Mouse (Mus musculus): ENCODE measurements at regions not wholly inside any gene's neighbourhood (a gene's known extent, or its start where the extent isn't known, plus 50 kb on each side); places are given as distances from the start of the nearest gene placed in this dataset.

DNA sequence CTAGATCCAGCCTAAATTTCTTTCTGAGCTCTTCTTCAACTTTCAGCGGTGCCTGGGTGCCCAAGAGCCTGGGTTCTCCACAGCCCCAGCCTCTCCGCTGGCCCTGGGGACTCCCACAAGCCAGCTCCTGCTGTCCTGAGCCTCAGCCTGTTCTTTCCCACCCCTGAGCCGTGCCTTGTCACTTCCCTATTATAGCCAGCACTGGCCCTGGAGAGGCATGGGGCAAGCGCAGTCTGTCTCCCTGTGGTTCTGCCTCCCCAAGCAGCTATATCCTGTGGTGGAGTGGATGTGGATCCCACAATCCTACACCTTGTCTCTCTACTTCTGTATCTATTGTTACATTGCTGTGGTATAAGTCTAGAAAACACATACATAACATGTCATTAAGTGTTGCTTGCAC is 128.6 kb upstream of the Hgf start:
- Histone ChIP-seq H3K36me3 (ENCODE audit: insufficient read depth, low read length) (no peaks in the 10 kb centered on the region), H3K4me1 (replicated peaks; ENCODE audit: insufficient read depth, low read length) (no peaks in the 10 kb centered on the region), H3K9ac (ENCODE audit: low read depth, low read length) (no peak overlapping the region), H3K27me3 (ENCODE audit: insufficient read depth, low read length) (no peaks in the 10 kb centered on the region), H3K9me3 (replicated peaks; ENCODE audit: low read length) (no peaks in the 10 kb centered on the region), H3K4me2 (ENCODE audit: low read length) (no peak overlapping the region), H3K27ac (no peak overlapping the region), H3K4me3 (replicated peaks; ENCODE audit: low read depth, low read length) (no peak overlapping the region)
- no peak for TF ChIP-seq CTCF (IDR thresholded peaks at IDR 0.05; ENCODE audit: low read depth)
- ATAC-seq (replicated peaks; ENCODE audit: low FRiP score, low read depth), result no peak
- no peak for DNase-seq (ENCODE audit: low spot score)
- 90% methylated on average over 4 of the region's 4 CpGs for WGBS

DNA sequence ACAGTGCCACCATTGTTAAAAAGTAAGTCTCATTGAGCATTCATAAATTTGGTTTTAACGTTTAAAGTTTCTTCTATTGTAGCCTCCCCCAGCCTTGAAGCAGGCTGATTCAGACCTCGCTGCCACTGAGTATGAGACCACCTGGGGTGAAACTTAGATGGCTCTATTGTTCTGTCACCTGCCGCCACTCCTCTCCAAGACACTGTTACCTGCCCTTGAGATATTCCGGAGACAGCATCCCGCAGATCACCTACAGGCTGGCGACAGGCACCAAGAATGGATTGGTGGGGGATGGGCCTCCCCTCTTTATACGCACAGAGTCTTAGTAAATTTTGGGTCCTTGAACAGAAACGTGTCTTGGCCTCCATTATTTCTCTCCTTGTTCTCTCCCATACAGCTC is 128.0 kb upstream of the Hgf start:
- 71% methylated on average over 8 of the region's 8 CpGs for WGBS
- Histone ChIP-seq H3K4me1 (replicated peaks; ENCODE audit: insufficient read depth, low read length) (no peaks in the 10 kb centered on the region), H3K9ac (ENCODE audit: low read depth, low read length) (no peak overlapping the region), H3K4me2 (ENCODE audit: low read length) (no peak overlapping the region), H3K27ac (no peak overlapping the region), H3K36me3 (ENCODE audit: insufficient read depth, low read length) (no peaks in the 10 kb centered on the region), H3K27me3 (ENCODE audit: insufficient read depth, low read length) (no peaks in the 10 kb centered on the region), H3K9me3 (replicated peaks; ENCODE audit: low read length) (no peaks in the 10 kb centered on the region), H3K4me3 (replicated peaks; ENCODE audit: low read depth, low read length) (no peak overlapping the region)
- TF ChIP-seq CTCF (IDR thresholded peaks at IDR 0.05; ENCODE audit: low read depth), result no peak
- DNase-seq (ENCODE audit: low spot score) (no peak), ATAC-seq (replicated peaks; ENCODE audit: low FRiP score, low read depth) (no peak)

- no peak for TF ChIP-seq CTCF (IDR thresholded peaks at IDR 0.05; ENCODE audit: low read depth)
- H3K27me3 ChIP-seq (ENCODE audit: insufficient read depth, low read length), result no peaks in the 10 kb centered on the region
- H3K4me2 ChIP-seq (ENCODE audit: low read length), result no peak overlapping the region
- DNase-seq (ENCODE audit: low spot score) (no peak), ATAC-seq (replicated peaks; ENCODE audit: low FRiP score, low read depth) (no peak)
- 43% methylated on average over 2 of the region's 2 CpGs for WGBS
- no peak overlapping the region for H3K27ac ChIP-seq
- H3K9me3 ChIP-seq (replicated peaks; ENCODE audit: low read length), result no peaks in the 10 kb centered on the region
- no peak overlapping the region for H3K4me3 ChIP-seq (replicated peaks; ENCODE audit: low read depth, low read length)
- no peak overlapping the region for H3K9ac ChIP-seq (ENCODE audit: low read depth, low read length)
- no peaks in the 10 kb centered on the region for H3K36me3 ChIP-seq (ENCODE audit: insufficient read depth, low read length)
- no peaks in the 10 kb centered on the region for H3K4me1 ChIP-seq (replicated peaks; ENCODE audit: insufficient read depth, low read length)
These were observed 127.0 kb upstream of the Hgf start for GRCm38 (mm10) chr5:16426306-16426705.

- DNase-seq (ENCODE audit: low spot score) (no peak), ATAC-seq (replicated peaks; ENCODE audit: low FRiP score, low read depth) (no peak)
- Histone ChIP-seq H3K4me3 (replicated peaks; ENCODE audit: low read depth, low read length) (no peak overlapping the region), H3K4me2 (ENCODE audit: low read length) (no peak overlapping the region), H3K27me3 (ENCODE audit: insufficient read depth, low read length) (no peaks in the 10 kb centered on the region), H3K4me1 (replicated peaks; ENCODE audit: insufficient read depth, low read length) (no peaks in the 10 kb centered on the region), H3K36me3 (ENCODE audit: insufficient read depth, low read length) (no peaks in the 10 kb centered on the region), H3K27ac (no peak overlapping the region), H3K9me3 (replicated peaks; ENCODE audit: low read length) (no peaks in the 10 kb centered on the region), H3K9ac (ENCODE audit: low read depth, low read length) (no peak overlapping the region)
- TF ChIP-seq CTCF (IDR thresholded peaks at IDR 0.05; ENCODE audit: low read depth), result no peak
- 82% methylated on average over 3 of the region's 3 CpGs for WGBS
These were observed 118.7 kb upstream of the Hgf start for GRCm38 (mm10) chr5:16434586-16434985.

GRCm38 (mm10) chr5:16445056-16445455 is 108.2 kb upstream of the Hgf start:
- no peak overlapping the region for H3K9ac ChIP-seq (ENCODE audit: low read depth, low read length)
- ATAC-seq (replicated peaks; ENCODE audit: low FRiP score, low read depth) (no peak), DNase-seq (ENCODE audit: low spot score) (no peak)
- no peak overlapping the region for H3K4me2 ChIP-seq (ENCODE audit: low read length)
- no peaks in the 10 kb centered on the region for H3K27me3 ChIP-seq (ENCODE audit: insufficient read depth, low read length)
- no peak overlapping the region for H3K4me3 ChIP-seq (replicated peaks; ENCODE audit: low read depth, low read length)
- H3K36me3 ChIP-seq (ENCODE audit: insufficient read depth, low read length), result no peaks in the 10 kb centered on the region
- TF ChIP-seq CTCF (IDR thresholded peaks at IDR 0.05; ENCODE audit: low read depth), result no peak
- 94% methylated on average over 1 of the region's 1 CpGs for WGBS
- H3K27ac ChIP-seq, result no peak overlapping the region
- H3K4me1 ChIP-seq (replicated peaks; ENCODE audit: insufficient read depth, low read length), result no peaks in the 10 kb centered on the region
- no peaks in the 10 kb centered on the region for H3K9me3 ChIP-seq (replicated peaks; ENCODE audit: low read length)

- no peak for DNase-seq (ENCODE audit: low spot score)
- no peak overlapping the region for H3K4me2 ChIP-seq (ENCODE audit: low read length)
These were observed 106.3 kb upstream of the Hgf start for GRCm38 (mm10) chr5:16446977-16447376.

DNA sequence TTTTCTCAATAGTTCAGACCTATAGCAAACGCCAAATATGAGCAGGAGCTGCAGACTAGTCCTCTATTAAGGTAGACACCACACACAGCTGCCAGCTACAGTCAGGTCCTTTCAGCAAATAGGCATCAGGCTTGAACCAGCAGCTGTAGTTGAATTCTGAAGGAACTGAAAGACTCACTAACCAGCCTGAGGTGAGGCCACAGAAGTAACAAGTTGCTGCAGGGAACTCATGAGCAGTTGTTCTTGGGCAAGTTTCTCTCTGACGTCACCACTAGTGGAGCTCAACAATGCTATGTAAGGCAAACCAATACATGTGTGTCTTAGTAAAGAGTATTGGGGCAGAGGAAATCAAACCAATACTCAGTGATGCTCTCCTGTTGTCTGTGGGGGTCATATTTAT is 91.5 kb upstream of the Hgf start:
- WGBS, result 87% methylated on average over 2 of the region's 2 CpGs
- no peak for ATAC-seq (replicated peaks; ENCODE audit: low FRiP score, low read depth)

More at GRCm38 (mm10) chr5:16446977-16447376, 106.3 kb upstream of the Hgf start:
- Histone ChIP-seq H3K36me3 (ENCODE audit: insufficient read depth, low read length) (no peaks in the 10 kb centered on the region), H3K4me3 (replicated peaks; ENCODE audit: low read depth, low read length) (no peak overlapping the region), H3K27ac (no peak overlapping the region), H3K9ac (ENCODE audit: low read depth, low read length) (no peak overlapping the region), H3K9me3 (replicated peaks; ENCODE audit: low read length) (no peaks in the 10 kb centered on the region), H3K4me1 (replicated peaks; ENCODE audit: insufficient read depth, low read length) (no peaks in the 10 kb centered on the region), H3K27me3 (ENCODE audit: insufficient read depth, low read length) (no peaks in the 10 kb centered on the region)
- no peak for ATAC-seq (replicated peaks; ENCODE audit: low FRiP score, low read depth)
- WGBS, result 77% methylated on average over 1 of the region's 1 CpGs
- no peak for TF ChIP-seq CTCF (IDR thresholded peaks at IDR 0.05; ENCODE audit: low read depth)

More for the DNA sequence above, 91.5 kb upstream of the Hgf start:
- Histone ChIP-seq H3K4me1 (replicated peaks; ENCODE audit: insufficient read depth, low read length) (no peaks in the 10 kb centered on the region), H3K36me3 (ENCODE audit: insufficient read depth, low read length) (no peaks in the 10 kb centered on the region), H3K9ac (ENCODE audit: low read depth, low read length) (no peak overlapping the region), H3K9me3 (replicated peaks; ENCODE audit: low read length) (no peaks in the 10 kb centered on the region), H3K27ac (no peak overlapping the region), H3K4me2 (ENCODE audit: low read length) (no peak overlapping the region), H3K27me3 (ENCODE audit: insufficient read depth, low read length) (no peaks in the 10 kb centered on the region), H3K4me3 (replicated peaks; ENCODE audit: low read depth, low read length) (no peak overlapping the region)
- no peak for TF ChIP-seq CTCF (IDR thresholded peaks at IDR 0.05; ENCODE audit: low read depth)
- DNase-seq (ENCODE audit: low spot score), result no peak

Data from kidney, postnatal 0 days (tissue).